Mouse (Mus musculus) kidney, postnatal 4 days (tissue): ENCODE measurements at regions not wholly inside any gene's neighbourhood (a gene's known extent, or its start where the extent isn't known, plus 50 kb on each side); places are given as distances from the start of the nearest gene placed in this dataset.

Experiments used
- DNase-seq, 2 experiments: peaks; one replicate each; pipeline ENCODE4 v3.0.0; 2021; ENCODE audit warnings: mixed read lengths in 2 of 2

- DNase-seq: no peak
These were observed 529.7 kb downstream of the 1810013L24Rik start for GRCm38 (mm10) chr16:9359399-9360135.

GRCm38 (mm10) chr16:9360741-9361255, 530.9 kb downstream of the 1810013L24Rik start:
- no peak for DNase-seq

GRCm38 (mm10) chr16:9362116-9362515, 532.2 kb downstream of the 1810013L24Rik start:
- DNase-seq: peak; percentile 5 to 25

GRCm38 (mm10) chr16:9364105-9364504, 534.2 kb downstream of the 1810013L24Rik start:
- DNase-seq: no peak

GRCm38 (mm10) chr16:9390986-9391385, 561.1 kb downstream of the 1810013L24Rik start:
- no peak for DNase-seq

- DNase-seq: no peak
These were observed 574.8 kb downstream of the 1810013L24Rik start for GRCm38 (mm10) chr16:9404736-9405135.

- DNase-seq: no peak
These were observed 578.3 kb downstream of the 1810013L24Rik start for GRCm38 (mm10) chr16:9408196-9408595.

GRCm38 (mm10) chr16:9430509-9430908, 564.9 kb downstream of the Grin2a start:
- no peak for DNase-seq

- DNase-seq: no peak
These were observed 556.0 kb downstream of the Grin2a start for GRCm38 (mm10) chr16:9439300-9439856.

- DNase-seq: no peak
These were observed 555.5 kb downstream of the Grin2a start for GRCm38 (mm10) chr16:9439891-9440290.

- DNase-seq: no peak
These were observed 543.3 kb downstream of the Grin2a start for GRCm38 (mm10) chr16:9452058-9452457.

- no peak for DNase-seq
These were observed 537.8 kb downstream of the Grin2a start for GRCm38 (mm10) chr16:9457574-9457973.

- no peak for DNase-seq
These were observed 532.9 kb downstream of the Grin2a start for GRCm38 (mm10) chr16:9462497-9462896.

GRCm38 (mm10) chr16:9469394-9469793, 526.0 kb downstream of the Grin2a start:
- DNase-seq: no peak

GRCm38 (mm10) chr16:9485291-9485690, 510.1 kb downstream of the Grin2a start:
- DNase-seq: no peak

- no peak for DNase-seq
These were observed 497.1 kb downstream of the Grin2a start for GRCm38 (mm10) chr16:9498301-9498700.

- DNase-seq: peak; percentile 75 to 80
These were observed 493.6 kb downstream of the Grin2a start for GRCm38 (mm10) chr16:9501713-9502112.

- DNase-seq: no peak
These were observed 485.7 kb downstream of the Grin2a start for GRCm38 (mm10) chr16:9509666-9510065.

- no peak for DNase-seq
These were observed 480.8 kb downstream of the Grin2a start for GRCm38 (mm10) chr16:9514538-9514937.
